Mouse (Mus musculus): ENCODE data around the gene Sgms1. TPM values are rescaled to one million over a fixed set of nuclear protein-coding genes. Genes with fewer than 3 reads are reported as not detected.

Sgms1 gene
- polyA plus RNA-seq, 1 experiment = 243 TPM

DNA sequence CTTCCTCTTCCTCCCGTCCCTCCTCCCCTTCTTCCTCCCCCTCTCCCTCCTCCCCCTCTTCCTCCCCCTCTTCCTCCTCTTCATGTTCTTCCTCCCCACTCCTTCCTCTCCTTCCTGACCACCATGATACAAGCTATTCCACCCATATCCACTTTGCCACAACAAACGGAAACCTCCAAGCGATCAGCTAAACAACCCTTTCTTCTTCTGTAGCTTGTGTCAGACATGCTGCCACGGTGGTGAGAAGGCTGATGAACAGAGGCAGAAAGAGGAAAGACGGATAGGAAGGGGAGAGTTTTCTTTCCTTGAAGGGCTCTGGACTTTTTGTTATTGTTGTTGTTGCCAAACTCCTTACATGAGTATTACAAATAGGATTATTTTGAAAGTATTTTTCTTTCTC, 14.9 kb upstream of the Sgms1 start:
- no peaks in the 10 kb centered on the region for H3K36me3 ChIP-seq (ENCODE audit: control insufficient read depth, insufficient read depth, low read length)
- no peaks in the 10 kb centered on the region for H3K4me1 ChIP-seq (ENCODE audit: control insufficient read depth, insufficient read depth, low read length)
- no peak overlapping the region for H3K4me3 ChIP-seq (ENCODE audit: control insufficient read depth, low read depth, low read length)
- TF ChIP-seq POLR2A (IDR thresholded peaks at IDR 0.05; ENCODE audit: control insufficient read depth, low read depth, low read length) (no peak), CTCF (IDR thresholded peaks at IDR 0.05; ENCODE audit: control insufficient read depth, insufficient read depth, insufficient replicate concordance, low read depth, low read length) (no peak)
- H3K27me3 ChIP-seq (ENCODE audit: control insufficient read depth, insufficient read depth, low read length) = no peaks in the 10 kb centered on the region
- no peak overlapping the region for H3K27ac ChIP-seq (ENCODE audit: control insufficient read depth, insufficient read depth, low read depth, low read length)

DNA sequence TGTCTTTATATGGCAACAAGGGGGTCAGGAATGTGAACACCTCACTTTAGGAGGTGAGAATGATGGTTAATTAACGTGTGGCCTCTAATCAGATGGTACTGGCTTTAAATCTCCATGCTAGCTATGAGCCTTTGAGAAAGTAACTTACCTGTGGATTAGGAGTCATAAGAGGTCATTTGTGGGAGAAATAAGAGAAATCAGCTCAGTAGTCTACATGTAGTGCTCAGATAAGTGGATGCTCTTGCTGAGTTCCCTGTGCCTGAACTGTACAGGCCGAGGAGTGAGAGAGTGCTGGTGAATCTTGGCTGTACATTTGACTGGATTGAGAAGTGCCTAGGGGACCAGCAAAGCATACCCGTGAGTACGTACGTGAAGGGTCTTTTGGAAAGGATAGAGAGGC, 14.3 kb upstream of the Sgms1 start:
- no peaks in the 10 kb centered on the region for H3K4me1 ChIP-seq (ENCODE audit: control insufficient read depth, insufficient read depth, low read length)
- TF ChIP-seq POLR2A (IDR thresholded peaks at IDR 0.05; ENCODE audit: control insufficient read depth, low read depth, low read length) (no peak), CTCF (IDR thresholded peaks at IDR 0.05; ENCODE audit: control insufficient read depth, insufficient read depth, insufficient replicate concordance, low read depth, low read length) (no peak)
- no peak overlapping the region for H3K27ac ChIP-seq (ENCODE audit: control insufficient read depth, insufficient read depth, low read depth, low read length)
- H3K36me3 ChIP-seq (ENCODE audit: control insufficient read depth, insufficient read depth, low read length) = no peaks in the 10 kb centered on the region
- no peak overlapping the region for H3K4me3 ChIP-seq (ENCODE audit: control insufficient read depth, low read depth, low read length)
- no peaks in the 10 kb centered on the region for H3K27me3 ChIP-seq (ENCODE audit: control insufficient read depth, insufficient read depth, low read length)

DNA sequence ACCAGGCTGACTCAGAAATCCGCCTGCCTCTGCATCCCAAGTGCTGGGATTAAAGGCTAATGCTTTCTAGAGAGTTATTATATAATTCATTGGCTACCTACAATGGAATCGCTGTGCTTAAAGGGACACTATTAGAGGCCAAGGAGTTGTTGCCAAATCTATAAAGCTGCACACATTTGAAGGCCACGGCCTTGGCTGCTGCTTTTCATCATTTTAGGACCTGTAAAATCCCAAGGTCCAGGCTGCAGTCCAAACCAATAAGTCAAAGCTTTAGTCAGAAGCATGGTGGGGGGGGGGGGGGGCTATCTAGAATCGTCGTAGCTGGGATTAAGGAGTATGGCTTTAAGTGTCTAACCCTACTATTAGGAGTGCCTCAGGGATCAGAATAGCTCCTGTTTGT, 9.0 kb upstream of the Sgms1 start:
- no peak for TF ChIP-seq POLR2A (IDR thresholded peaks at IDR 0.05; ENCODE audit: control insufficient read depth, low read depth, low read length)
- TF ChIP-seq CTCF (IDR thresholded peaks at IDR 0.05; ENCODE audit: control insufficient read depth, insufficient read depth, insufficient replicate concordance, low read depth, low read length) = no peak
- H3K36me3 ChIP-seq (ENCODE audit: control insufficient read depth, insufficient read depth, low read length) = no peaks in the 10 kb centered on the region
- no peaks in the 10 kb centered on the region for H3K27me3 ChIP-seq (ENCODE audit: control insufficient read depth, insufficient read depth, low read length)
- no peaks in the 10 kb centered on the region for H3K4me1 ChIP-seq (ENCODE audit: control insufficient read depth, insufficient read depth, low read length)
- H3K4me3 ChIP-seq (ENCODE audit: control insufficient read depth, low read depth, low read length) = no peak overlapping the region
- no peak overlapping the region for H3K27ac ChIP-seq (ENCODE audit: control insufficient read depth, insufficient read depth, low read depth, low read length)

DNA sequence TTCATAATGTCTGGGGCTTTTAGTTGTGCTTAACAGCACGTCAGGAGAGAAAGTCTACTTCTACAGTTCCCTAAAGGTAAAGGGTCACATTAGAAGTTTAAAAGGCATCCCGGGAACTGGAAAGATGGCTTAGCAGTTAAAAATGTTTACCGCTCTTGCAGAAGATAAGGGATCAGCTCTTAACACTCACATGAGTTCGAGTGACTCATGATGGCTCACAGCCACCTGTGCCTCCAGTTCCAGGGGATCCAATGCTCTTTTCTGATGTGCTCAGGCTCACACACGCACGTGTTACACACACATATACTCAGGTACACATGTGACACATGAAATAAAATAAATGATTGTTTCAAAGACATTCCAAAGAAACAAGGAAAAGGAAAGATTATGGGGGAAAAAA, 6.8 kb upstream of the Sgms1 start:
- TF ChIP-seq POLR2A (IDR thresholded peaks at IDR 0.05; ENCODE audit: control insufficient read depth, low read depth, low read length) (no peak), CTCF (IDR thresholded peaks at IDR 0.05; ENCODE audit: control insufficient read depth, insufficient read depth, insufficient replicate concordance, low read depth, low read length) (no peak)
- Histone ChIP-seq H3K36me3 (ENCODE audit: control insufficient read depth, insufficient read depth, low read length) (no peaks in the 10 kb centered on the region; the same call in 1 of the 2 replicates), H3K4me1 (ENCODE audit: control insufficient read depth, insufficient read depth, low read length) (no peaks in the 10 kb centered on the region), H3K27ac (ENCODE audit: control insufficient read depth, insufficient read depth, low read depth, low read length) (no peak overlapping the region), H3K4me3 (ENCODE audit: control insufficient read depth, low read depth, low read length) (no peak overlapping the region), H3K27me3 (ENCODE audit: control insufficient read depth, insufficient read depth, low read length) (no peaks in the 10 kb centered on the region)

DNA sequence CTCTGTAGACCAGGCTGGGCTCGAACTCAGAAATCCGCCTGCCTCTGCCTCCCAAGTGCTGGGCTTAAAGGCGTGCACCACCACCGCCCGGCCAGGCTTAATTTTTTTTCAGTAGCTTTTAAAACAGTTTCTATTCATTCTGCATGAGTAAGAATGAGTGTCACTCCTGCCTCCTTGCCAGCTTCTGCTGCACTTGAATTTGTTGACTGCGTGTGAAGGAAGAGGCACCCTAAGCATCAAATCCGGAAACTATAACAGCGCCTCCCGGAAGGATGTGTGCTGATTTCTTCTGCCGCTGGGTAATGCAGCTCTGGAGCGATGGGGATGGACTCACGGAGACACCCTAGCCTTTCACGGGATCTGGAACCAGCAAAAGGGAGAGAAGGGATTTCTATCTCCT, 5.3 kb upstream of the Sgms1 start:
- H3K4me1 ChIP-seq (ENCODE audit: control insufficient read depth, insufficient read depth, low read length) = peaks cover 2% of the 10 kb centered on the region; the same call in 1 of the 2 replicates
- H3K27me3 ChIP-seq (ENCODE audit: control insufficient read depth, insufficient read depth, low read length) = no peaks in the 10 kb centered on the region
- no peak overlapping the region for H3K27ac ChIP-seq (ENCODE audit: control insufficient read depth, insufficient read depth, low read depth, low read length)
- H3K4me3 ChIP-seq (ENCODE audit: control insufficient read depth, low read depth, low read length) = no peak overlapping the region
- TF ChIP-seq CTCF (IDR thresholded peaks at IDR 0.05; ENCODE audit: control insufficient read depth, insufficient read depth, insufficient replicate concordance, low read depth, low read length) (no peak), POLR2A (IDR thresholded peaks at IDR 0.05; ENCODE audit: control insufficient read depth, low read depth, low read length) (no peak)
- H3K36me3 ChIP-seq (ENCODE audit: control insufficient read depth, insufficient read depth, low read length) = no peaks in the 10 kb centered on the region; the same call in 1 of the 2 replicates

DNA sequence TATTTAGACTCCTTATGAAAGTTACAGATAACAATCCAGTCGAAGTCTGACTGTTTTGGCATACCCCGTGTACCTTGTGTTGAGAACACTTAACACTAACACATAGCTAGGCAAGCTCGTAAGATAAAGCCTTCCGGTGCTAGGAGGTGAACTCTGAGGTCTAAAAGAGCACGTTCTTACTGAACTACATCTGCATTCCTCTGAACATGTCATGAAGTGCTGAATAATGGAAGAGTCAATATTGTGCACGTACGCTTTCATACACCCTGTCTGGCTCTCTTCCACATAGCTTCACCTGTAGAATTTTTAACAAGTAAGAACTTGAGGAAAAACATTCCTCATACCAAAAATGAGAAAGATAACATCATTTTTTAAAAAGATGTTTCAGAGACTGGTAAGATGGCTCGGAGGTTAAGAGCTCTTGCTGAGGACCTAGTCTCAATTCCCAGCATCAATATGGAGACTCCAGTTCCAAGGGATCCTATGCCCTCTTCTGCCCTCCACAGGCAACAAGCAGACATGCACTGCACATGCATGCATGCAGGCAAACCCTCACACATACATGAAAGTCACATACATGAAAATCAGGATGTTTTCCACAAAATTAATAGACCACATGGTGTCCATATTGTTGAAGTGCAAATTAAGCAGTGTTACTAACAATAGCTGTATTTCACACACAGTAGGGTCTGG, 4.4 kb upstream of the Sgms1 start:
- TF ChIP-seq CTCF (IDR thresholded peaks at IDR 0.05; ENCODE audit: control insufficient read depth, insufficient read depth, insufficient replicate concordance, low read depth, low read length) (no peak; the same call in 1 of the 2 replicates), POLR2A (IDR thresholded peaks at IDR 0.05; ENCODE audit: control insufficient read depth, low read depth, low read length) (no peak)
- Histone ChIP-seq H3K27ac (ENCODE audit: control insufficient read depth, insufficient read depth, low read depth, low read length) (no peak overlapping the region), H3K27me3 (ENCODE audit: control insufficient read depth, insufficient read depth, low read length) (no peaks in the 10 kb centered on the region), H3K4me3 (ENCODE audit: control insufficient read depth, low read depth, low read length) (no peak overlapping the region), H3K36me3 (ENCODE audit: control insufficient read depth, insufficient read depth, low read length) (no peaks in the 10 kb centered on the region; the same call in 1 of the 2 replicates), H3K4me1 (ENCODE audit: control insufficient read depth, insufficient read depth, low read length) (peaks cover 4% of the 10 kb centered on the region; the same call in 1 of the 2 replicates)

DNA sequence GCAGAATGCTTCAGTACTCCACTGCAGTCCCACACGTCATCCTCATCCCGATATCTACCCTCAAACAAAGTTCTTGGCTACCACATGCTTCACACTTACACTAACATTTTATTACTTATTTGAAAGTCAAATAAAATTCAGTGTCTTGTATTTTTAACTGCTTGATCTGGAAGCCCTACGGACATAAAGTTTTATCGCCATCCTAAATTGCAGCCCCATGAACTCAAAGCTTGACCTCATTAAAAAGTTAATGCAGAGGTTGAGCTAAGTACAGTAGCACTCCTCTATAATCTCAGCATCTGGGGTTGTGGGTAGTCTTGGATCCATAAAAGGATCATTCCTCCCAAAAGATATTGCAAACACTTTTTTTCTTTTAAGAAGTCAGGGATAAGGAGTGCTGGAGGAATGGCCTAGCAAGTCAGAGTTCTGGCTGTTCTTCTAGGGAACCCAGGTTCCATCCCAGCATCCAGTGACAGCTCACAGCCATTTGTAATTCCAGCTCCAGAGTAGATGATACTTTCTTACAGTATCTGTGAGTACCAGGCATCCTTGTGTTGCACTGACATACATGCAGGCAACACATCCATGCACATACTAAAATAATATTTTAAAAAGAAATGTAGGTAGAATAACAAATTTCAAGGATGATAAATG, 3.7 kb upstream of the Sgms1 start:
- TF ChIP-seq CTCF (IDR thresholded peaks at IDR 0.05; ENCODE audit: control insufficient read depth, insufficient read depth, insufficient replicate concordance, low read depth, low read length) (no peak), POLR2A (IDR thresholded peaks at IDR 0.05; ENCODE audit: control insufficient read depth, low read depth, low read length) (no peak)
- Histone ChIP-seq H3K36me3 (ENCODE audit: control insufficient read depth, insufficient read depth, low read length) (no peaks in the 10 kb centered on the region; the same call in 1 of the 2 replicates), H3K27me3 (ENCODE audit: control insufficient read depth, insufficient read depth, low read length) (no peaks in the 10 kb centered on the region)

More for the DNA sequence above, 3.7 kb upstream of the Sgms1 start:
- Histone ChIP-seq H3K4me3 (ENCODE audit: control insufficient read depth, low read depth, low read length) (no peak overlapping the region), H3K27ac (ENCODE audit: control insufficient read depth, insufficient read depth, low read depth, low read length) (no peak overlapping the region), H3K4me1 (ENCODE audit: control insufficient read depth, insufficient read depth, low read length) (peaks cover 4% of the 10 kb centered on the region; the same call in 1 of the 2 replicates)

Measured in testis, adult 2 months (tissue).